Comparison of ENCODE assay signal across 21 mouse cellular contexts in the genomic region with DNA sequence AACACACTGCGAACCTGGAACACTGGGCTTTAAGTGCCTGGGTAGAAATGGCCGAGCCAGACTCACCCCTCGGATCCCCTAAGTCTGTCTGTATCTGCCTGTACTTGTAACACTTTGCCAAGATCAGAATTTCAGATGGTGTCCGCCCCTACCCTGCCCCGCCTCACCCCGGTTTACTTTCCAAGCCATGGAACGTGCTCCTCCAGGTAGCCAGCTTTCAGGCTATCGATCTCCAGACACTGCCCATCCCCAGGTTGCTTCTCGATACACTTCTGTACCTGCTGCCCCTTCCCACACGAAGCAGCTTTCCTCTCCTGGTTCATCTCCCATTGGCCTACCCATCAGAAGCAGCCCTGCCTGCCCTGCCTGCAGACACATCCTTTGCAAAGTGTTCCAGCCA. TPM values are rescaled to one million over a fixed set of nuclear protein-coding genes. Genes with fewer than 3 reads are reported as not detected.
DNase-seq lines count a peak whose midpoint lies in the region; ATAC-seq lines count a peak whose summit lies in the region.
"Had no signal": no experiment of that assay in that cellular context is flagged by ENCODE, and none has a peak within 500 bp of the region (broad histone marks: within the 10 kb centered on the region; RNA-seq: fewer than 3 reads in every experiment).

No protein-coding gene starts in this region.

- no peak overlapping the region for H3K9ac ChIP-seq in midbrain, embryonic 16.5 days (ENCODE audit: low read depth, low read length)
- peak overlapping the region; percentile 41 for H3K9ac ChIP-seq in forebrain, embryonic 16.5 days (replicated peaks; ENCODE audit: low read depth, low read length)
- H3K9ac ChIP-seq in midbrain, embryonic 14.5 days (replicated peaks; ENCODE audit: low read length) = peak overlapping the region; percentile 17; the same call in 1 of the 2 replicates
- no peak overlapping the region for H3K9ac ChIP-seq in kidney, embryonic 14.5 days (ENCODE audit: low read depth, low read length)
- H3K9ac ChIP-seq: embryonic facial prominence, embryonic 12.5 days; heart, embryonic 13.5 days; limb, embryonic 13.5 days; liver, embryonic 15.5 days had no signal

- no peak for ATAC-seq in midbrain, embryonic 16.5 days
- no peak for ATAC-seq in forebrain, embryonic 16.5 days
- ATAC-seq in midbrain, embryonic 14.5 days (ENCODE audit: low FRiP score, low TSS enrichment) = no peak
- no peak for ATAC-seq in kidney, embryonic 14.5 days (ENCODE audit: low FRiP score, low TSS enrichment)
- no peak for ATAC-seq in cerebellum, adult (ENCODE audit: insufficient number of reproducible peaks, low FRiP score, low TSS enrichment)
- ATAC-seq: activated CD4-positive, CD25-positive, alpha-beta regulatory T cell, adult 4 months; intestine, embryonic 16.5 days; lung, postnatal 0 days; Patski had no signal

- 85% methylated on average over 10 of the region's 10 CpGs for WGBS in midbrain, embryonic 10.5 days
- WGBS in midbrain, embryonic 16.5 days = 83% methylated on average over 10 of the region's 10 CpGs
- WGBS in forebrain, embryonic 16.5 days = 60% methylated on average over 10 of the region's 10 CpGs
- WGBS in midbrain, embryonic 14.5 days = 88% methylated on average over 10 of the region's 10 CpGs
- 76% methylated on average over 10 of the region's 10 CpGs for WGBS in kidney, embryonic 14.5 days

- peaks cover 44% of the 10 kb centered on the region for H3K4me1 ChIP-seq in midbrain, embryonic 10.5 days
- peaks cover 34% of the 10 kb centered on the region for H3K4me1 ChIP-seq in midbrain, embryonic 16.5 days (ENCODE audit: control insufficient read depth, insufficient read depth, low read length)
- peaks cover 42% of the 10 kb centered on the region for H3K4me1 ChIP-seq in forebrain, embryonic 16.5 days (replicated peaks; ENCODE audit: control insufficient read depth, insufficient read depth, low read length)
- peaks cover 27% of the 10 kb centered on the region for H3K4me1 ChIP-seq in midbrain, embryonic 14.5 days (ENCODE audit: control insufficient read depth, insufficient read depth, low read length)
- H3K4me1 ChIP-seq in kidney, embryonic 14.5 days (ENCODE audit: control insufficient read depth, insufficient read depth, low read length) = peaks cover 3% of the 10 kb centered on the region; the same call in 1 of the 2 replicates
- H3K4me1 ChIP-seq: liver, embryonic 15.5 days had no signal

- DNase-seq in midbrain, embryonic 10.5 days (ENCODE audit: low spot score) = no peak
- DNase-seq in midbrain, embryonic 14.5 days = no peak
- DNase-seq in adrenal gland, postnatal 25 days = no peak
- DNase-seq: cerebellum, adult 8-10 months; gastrocnemius, postnatal 36 days; heart, postnatal 36 days; thymus, postnatal 4 days had no signal

- H3K27ac ChIP-seq in midbrain, embryonic 10.5 days (replicated peaks) = peak overlapping the region; percentile 55
- no peak overlapping the region for H3K27ac ChIP-seq in midbrain, embryonic 16.5 days (ENCODE audit: low read length)
- H3K27ac ChIP-seq in forebrain, embryonic 16.5 days (ENCODE audit: low read length) = peak overlapping the region; percentile 90
- no peak overlapping the region for H3K27ac ChIP-seq in midbrain, embryonic 14.5 days (replicated peaks; ENCODE audit: low read depth, low read length)
- no peak overlapping the region for H3K27ac ChIP-seq in kidney, embryonic 14.5 days (ENCODE audit: low read depth, low read length)
- H3K27ac ChIP-seq: embryonic facial prominence, embryonic 12.5 days; heart, embryonic 13.5 days; limb, embryonic 13.5 days; liver, embryonic 15.5 days had no signal

- 0 out of 2 replicates have a peak, but pooled peaks cover 7% of the 10 kb centered on the region for H3K9me3 ChIP-seq in midbrain, embryonic 10.5 days (replicated peaks)
- no peaks in the 10 kb centered on the region for H3K9me3 ChIP-seq in midbrain, embryonic 16.5 days (replicated peaks; ENCODE audit: control insufficient read depth, low read length, poor library complexity, severe bottlenecking)
- H3K9me3 ChIP-seq in forebrain, embryonic 16.5 days (ENCODE audit: control insufficient read depth, low read length) = no peaks in the 10 kb centered on the region
- H3K9me3 ChIP-seq in midbrain, embryonic 14.5 days (ENCODE audit: control insufficient read depth, low read length) = no peaks in the 10 kb centered on the region
- no peaks in the 10 kb centered on the region for H3K9me3 ChIP-seq in kidney, embryonic 14.5 days (ENCODE audit: control insufficient read depth, low read length)
- H3K9me3 ChIP-seq: embryonic facial prominence, embryonic 12.5 days; heart, embryonic 13.5 days; limb, embryonic 13.5 days; liver, embryonic 15.5 days had no signal

- no peaks in the 10 kb centered on the region for H3K36me3 ChIP-seq in midbrain, embryonic 10.5 days
- H3K36me3 ChIP-seq in midbrain, embryonic 16.5 days (ENCODE audit: control insufficient read depth, insufficient read depth, low read length) = no peaks in the 10 kb centered on the region
- no peaks in the 10 kb centered on the region for H3K36me3 ChIP-seq in forebrain, embryonic 16.5 days (ENCODE audit: control insufficient read depth, insufficient read depth)
- H3K36me3 ChIP-seq in midbrain, embryonic 14.5 days (ENCODE audit: control insufficient read depth, insufficient read depth, low read length) = no peaks in the 10 kb centered on the region
- H3K36me3 ChIP-seq in kidney, embryonic 14.5 days (ENCODE audit: control insufficient read depth, insufficient read depth, low read length) = no peaks in the 10 kb centered on the region
- H3K36me3 ChIP-seq: embryonic facial prominence, embryonic 12.5 days; heart, embryonic 13.5 days; limb, embryonic 13.5 days; liver, embryonic 15.5 days had no signal

- H3K4me3 ChIP-seq in midbrain, embryonic 10.5 days = no peak overlapping the region
- H3K4me3 ChIP-seq in midbrain, embryonic 16.5 days (ENCODE audit: low read depth, low read length) = no peak overlapping the region
- H3K4me3 ChIP-seq in forebrain, embryonic 16.5 days (replicated peaks; ENCODE audit: low read length) = 0 out of 2 replicates have a peak overlapping the region, but pooled peaks have one; percentile 5
- no peak overlapping the region for H3K4me3 ChIP-seq in midbrain, embryonic 14.5 days (replicated peaks; ENCODE audit: low read depth, low read length)
- no peak overlapping the region for H3K4me3 ChIP-seq in kidney, embryonic 14.5 days (ENCODE audit: low read length)
- H3K4me3 ChIP-seq: embryonic facial prominence, embryonic 12.5 days; heart, embryonic 13.5 days; limb, embryonic 13.5 days; liver, embryonic 15.5 days; megakaryocyte, embryonic 14.5 days had no signal

- no peak overlapping the region; the same call in 1 of the 2 replicates for H3K4me2 ChIP-seq in midbrain, embryonic 16.5 days (ENCODE audit: low read length)
- peak overlapping the region; percentile 86 for H3K4me2 ChIP-seq in forebrain, embryonic 16.5 days (ENCODE audit: low read length)
- H3K4me2 ChIP-seq in midbrain, embryonic 14.5 days (ENCODE audit: low read length) = peak overlapping the region; percentile 29
- H3K4me2 ChIP-seq in kidney, embryonic 14.5 days (replicated peaks; ENCODE audit: low read depth, low read length) = no peak overlapping the region
- H3K4me2 ChIP-seq: embryonic facial prominence, embryonic 12.5 days; heart, embryonic 13.5 days; limb, embryonic 13.5 days; liver, embryonic 15.5 days had no signal

- peaks cover 62% of the 10 kb centered on the region for H3K27me3 ChIP-seq in midbrain, embryonic 10.5 days (ENCODE audit: low read depth, poor library complexity, severe bottlenecking)
- no peaks in the 10 kb centered on the region for H3K27me3 ChIP-seq in midbrain, embryonic 16.5 days (ENCODE audit: control insufficient read depth, insufficient read depth, low read depth, low read length)
- no peaks in the 10 kb centered on the region for H3K27me3 ChIP-seq in forebrain, embryonic 16.5 days (replicated peaks; ENCODE audit: control insufficient read depth, insufficient read depth, low read length)
- no peaks in the 10 kb centered on the region for H3K27me3 ChIP-seq in midbrain, embryonic 14.5 days (ENCODE audit: control insufficient read depth, insufficient read depth, low read length)
- no peaks in the 10 kb centered on the region; the same call in 1 of the 2 replicates for H3K27me3 ChIP-seq in kidney, embryonic 14.5 days (ENCODE audit: control insufficient read depth, insufficient read depth, low read length)

RNA-seq across cellular contexts. Expression of a gene that starts 3.6 kb away (rescaled TPM):
- 0.33 and 0.66 TPM in 2 replicates for polyA plus RNA-seq in midbrain, embryonic 10.5 days (2016; fragmentation: Nextera tagmentation; extraction: Ambion mirVana)
- polyA plus RNA-seq in midbrain, embryonic 16.5 days (2015; fragmentation: Nextera tagmentation; extraction: Ambion mirVana) = 2.7 and 3.0 TPM in 2 replicates
- 4.1 and 4.4 TPM in 2 replicates for polyA plus RNA-seq in forebrain, embryonic 16.5 days (2015; fragmentation: Nextera tagmentation; extraction: Ambion mirVana)
- polyA plus RNA-seq in midbrain, embryonic 14.5 days (2014; fragmentation: Nextera tagmentation; extraction: Ambion mirVana) = 2.6 and 5.6 TPM in 2 replicates
- polyA plus RNA-seq in kidney, embryonic 14.5 days (2014; fragmentation: Nextera tagmentation; extraction: Ambion mirVana) = 0.09 and 0.28 TPM in 2 replicates
- total RNA-seq in adrenal gland, postnatal 25 days (2021) = 0.33 and 0.46 TPM in 2 replicates
- total RNA-seq: gastrocnemius, postnatal 36 days; heart, postnatal 36 days had no signal
- polyA plus RNA-seq: heart, embryonic 13.5 days; lung, postnatal 0 days; Patski; testis, adult 2 months had no signal

Comparison
In these comparisons a context has a peak if more than half of its experiments do, and no peak if none do; other contexts are left out.
1. H3K27ac ChIP-seq: peak in midbrain, embryonic 10.5 days (single experiment) and forebrain, embryonic 16.5 days (single experiment); none in midbrain, embryonic 16.5 days (single experiment), midbrain, embryonic 14.5 days (single experiment) and kidney, embryonic 14.5 days (single experiment).
2. H3K4me2 ChIP-seq: peak in forebrain, embryonic 16.5 days (single experiment) and midbrain, embryonic 14.5 days (single experiment); none in midbrain, embryonic 16.5 days (single experiment) and kidney, embryonic 14.5 days (single experiment).
3. H3K9ac ChIP-seq: peak in forebrain, embryonic 16.5 days (single experiment) and midbrain, embryonic 14.5 days (single experiment); none in midbrain, embryonic 16.5 days (single experiment) and kidney, embryonic 14.5 days (single experiment).